ENCODE assay signal across 8 mouse cellular contexts in the genomic region with DNA sequence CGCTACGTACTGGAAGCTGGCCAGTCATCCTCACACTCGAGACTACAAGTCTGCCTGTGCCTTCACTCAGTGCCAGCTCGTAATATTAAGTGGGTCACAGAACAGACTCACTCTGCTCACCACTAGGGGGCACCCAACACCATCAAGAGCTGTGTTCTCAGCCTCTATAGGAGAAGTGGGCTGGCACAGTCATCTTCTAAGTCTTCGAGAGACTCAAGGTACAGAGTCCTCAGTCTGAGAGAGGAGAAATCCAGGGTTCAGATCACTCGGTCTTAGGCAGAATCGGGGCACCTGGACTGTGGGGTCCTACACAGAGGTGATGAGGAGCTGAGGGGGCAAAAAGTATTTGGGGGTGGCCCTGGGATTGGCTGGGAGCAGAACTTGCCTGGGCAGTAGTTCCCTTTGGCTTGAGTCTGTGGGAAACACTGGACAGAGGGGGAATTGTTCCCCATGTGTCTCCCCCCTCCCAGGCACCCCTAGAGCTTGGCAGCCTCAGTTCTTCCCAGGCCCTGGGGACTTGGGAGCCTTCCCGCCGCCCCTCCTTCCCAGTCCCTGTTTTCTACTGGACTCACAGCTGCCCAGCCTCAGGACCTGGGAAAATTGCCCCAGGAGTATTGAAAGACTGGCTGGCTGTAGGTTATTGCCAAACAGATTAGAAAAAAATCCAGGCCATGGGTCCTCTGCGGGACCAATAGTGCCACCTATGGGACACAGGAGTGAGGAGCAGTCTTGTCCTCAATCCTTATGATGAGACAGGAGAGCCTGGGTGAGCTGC. TPM values are rescaled to one million over a fixed set of nuclear protein-coding genes. Genes with fewer than 3 reads are reported as not detected.
A peak's percentile ranks its signal among the peaks of the same experiment; 100 is the strongest.
DNase-seq lines count a peak whose midpoint lies in the region; ATAC-seq lines count a peak whose summit lies in the region.

No protein-coding gene starts in this region.

- H3K27ac ChIP-seq in hindbrain, embryonic 14.5 days: peak overlapping the region; percentile 66

- 8% methylated on average over 10 of the region's 10 CpGs for WGBS in hindbrain, embryonic 14.5 days

- 0 out of 2 replicates have a peak overlapping the region, but pooled peaks have one; percentile 9 for H3K4me2 ChIP-seq in hindbrain, embryonic 14.5 days (replicated peaks)

- no peak overlapping the region for H3K4me3 ChIP-seq in hindbrain, embryonic 14.5 days (replicated peaks; ENCODE audit: low read length)

- H3K4me1 ChIP-seq in hindbrain, embryonic 14.5 days (replicated peaks; ENCODE audit: control insufficient read depth, insufficient read depth, low read length): peaks cover 8% of the 10 kb centered on the region

- H3K9me3 ChIP-seq in hindbrain, embryonic 14.5 days (ENCODE audit: control insufficient read depth, low read length): no peaks in the 10 kb centered on the region

- peak; percentile 97 for DNase-seq in NIH3T3 (ENCODE audit: low read depth)
- DNase-seq in cerebellum, postnatal 10 days: peak; percentile 97 to 98
- DNase-seq in frontal cortex, postnatal 14 days (ENCODE audit: low spot score in 2 of 2): peak; percentile 89
- DNase-seq in hindbrain, embryonic 14.5 days (ENCODE audit: low spot score): peak; percentile 91
- peak; percentile 87 to 90 for DNase-seq in layer of hippocampus, postnatal 36 days
- peak; percentile 98 for DNase-seq in lung, postnatal 36 days
- peak; percentile 96 for DNase-seq in retina, postnatal 1 day
- DNase-seq in urinary bladder, adult 18-20 months (ENCODE audit: low spot score in 2 of 2): peak; percentile 70 to 88

- H3K36me3 ChIP-seq in hindbrain, embryonic 14.5 days (replicated peaks; ENCODE audit: control insufficient read depth, insufficient read depth): no peaks in the 10 kb centered on the region

- ATAC-seq in hindbrain, embryonic 14.5 days (ENCODE audit: low FRiP score): peak; percentile 71

- H3K27me3 ChIP-seq in hindbrain, embryonic 14.5 days (ENCODE audit: control insufficient read depth, insufficient read depth, low read length): no peaks in the 10 kb centered on the region

- no peak overlapping the region for H3K9ac ChIP-seq in hindbrain, embryonic 14.5 days

RNA-seq across cellular contexts. Expression of a gene that starts 4.3 kb away (rescaled TPM):
- polyA plus RNA-seq in hindbrain, embryonic 14.5 days (2014; fragmentation: Nextera tagmentation; extraction: Ambion mirVana): 150 and 170 TPM in 2 replicates
- 100 to 1,000 TPM; 131 to 144 TPM for total RNA-seq in layer of hippocampus, postnatal 36 days (2021)

RNA-seq across cellular contexts. Expression of a gene that starts 8.6 kb away (rescaled TPM):
- not detected in 2 replicates for polyA plus RNA-seq in hindbrain, embryonic 14.5 days (2014; fragmentation: Nextera tagmentation; extraction: Ambion mirVana)
- total RNA-seq in layer of hippocampus, postnatal 36 days (2021): not detected

RNA-seq across cellular contexts. Expression of a gene that starts 12.1 kb away (rescaled TPM):
- not detected in 2 replicates for polyA plus RNA-seq in hindbrain, embryonic 14.5 days (2014; fragmentation: Nextera tagmentation; extraction: Ambion mirVana)
- not detected for total RNA-seq in layer of hippocampus, postnatal 36 days (2021)

RNA-seq across cellular contexts. Expression of a gene that starts 12.1 kb away (rescaled TPM):
- polyA plus RNA-seq in hindbrain, embryonic 14.5 days (2014; fragmentation: Nextera tagmentation; extraction: Ambion mirVana): not detected in 2 replicates
- total RNA-seq in layer of hippocampus, postnatal 36 days (2021): not detected

RNA-seq across cellular contexts. Expression of a gene that starts 23.3 kb away (rescaled TPM):
- polyA plus RNA-seq in hindbrain, embryonic 14.5 days (2014; fragmentation: Nextera tagmentation; extraction: Ambion mirVana): 2.3 and 2.5 TPM in 2 replicates
- 1 to 10 TPM; 4.6 to 5.7 TPM for total RNA-seq in layer of hippocampus, postnatal 36 days (2021)
